Mouse (Mus musculus) embryonic fibroblast, embryonic 13.5 days (primary cell): ENCODE results near the gene Mrpl50.

ENCODE experiments used
- CTCF ChIP-seq: IDR thresholded peaks from 2 replicates; pipeline ENCODE4 v1.5.1; 2011; ENCODE audit warnings: mild to moderate bottlenecking, control low read depth, low read length, moderate library complexity, borderline replicate concordance; ENCODE audit not compliant: insufficient read depth
- POLR2A ChIP-seq: IDR thresholded peaks from 2 replicates; pipeline ENCODE4 v1.6.1; 2011; ENCODE audit warnings: low read depth, mild to moderate bottlenecking, control low read depth, low read length, moderate library complexity

DNA sequence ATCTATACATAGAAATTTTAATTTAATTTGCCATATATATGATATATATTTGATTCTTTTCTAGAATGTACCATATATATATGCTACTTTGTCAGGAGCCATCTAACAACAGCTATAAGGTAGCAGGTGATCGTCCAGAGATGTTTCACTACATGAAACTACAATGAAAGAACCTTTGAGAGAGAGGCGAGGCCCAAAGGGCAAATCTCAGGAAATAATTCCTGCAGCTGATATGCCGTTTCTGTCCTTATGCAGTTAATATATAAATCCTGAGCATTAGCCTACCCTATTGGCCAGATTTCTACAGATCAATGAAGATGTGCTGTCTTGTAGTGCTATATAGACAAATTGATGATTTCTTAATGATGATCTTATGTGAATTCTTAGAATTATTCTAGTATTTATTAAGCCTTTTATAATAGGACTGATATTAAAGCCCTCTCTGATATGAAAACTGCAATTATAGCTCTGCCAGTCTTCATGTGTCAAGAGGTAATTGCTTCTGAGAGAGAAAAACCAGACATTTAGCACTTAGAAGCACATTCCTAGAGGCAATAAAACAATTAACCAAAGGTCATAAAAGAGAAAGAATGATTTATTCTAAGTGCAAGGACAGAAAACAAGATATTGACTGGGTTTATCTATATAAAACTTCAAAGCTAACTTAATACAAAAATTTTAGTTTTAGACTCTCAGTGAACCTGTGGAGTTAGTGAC lies 51.3 kb downstream of the Mrpl50 start:
- TF ChIP-seq CTCF (no peak), POLR2A (no peak)
